Mouse (Mus musculus): ENCODE measurements around the gene Ceacam12. TPM values are rescaled to one million over a fixed set of nuclear protein-coding genes. Genes with fewer than 3 reads are reported as not detected.
"Not testable (repeated sequence)": the region's sequence is repeated elsewhere in the genome, so short reads cannot be mapped to it uniquely, and the experiment has no call there.

Gene Ceacam12
- total RNA-seq (2017), result not detected in 3 replicates

- no peak for ATAC-seq (replicated peaks; ENCODE audit: insufficient number of reproducible peaks, low FRiP score, low TSS enrichment, poor library complexity, severe bottlenecking)
Measured at GRCm38 (mm10) chr7:18065629-18066028, at the start of gene Ceacam12. Gene Ceacam12, plus strand, starts transcription at chr7:18065929.

GRCm38 (mm10) chr7:18073821-18074220 lies 8.1 kb downstream of the Ceacam12 start:
- not testable (repeated sequence) for ATAC-seq (replicated peaks; ENCODE audit: insufficient number of reproducible peaks, low FRiP score, low TSS enrichment, poor library complexity, severe bottlenecking)

- ATAC-seq (replicated peaks; ENCODE audit: insufficient number of reproducible peaks, low FRiP score, low TSS enrichment, poor library complexity, severe bottlenecking), result no peak
Measured at GRCm38 (mm10) chr7:18100785-18101184, 35.1 kb downstream of the Ceacam12 start.

Other genes starting within 250 kb of the Ceacam12 start
- not detected in 3 replicates for gene Gm5155, start 194.2 kb upstream of the Ceacam12 start, total RNA-seq (2017)
- gene Ceacam11, start 93.8 kb upstream of the Ceacam12 start, total RNA-seq (2017), result not detected in 3 replicates
- not detected in 3 replicates for gene Ceacam13, start 56.0 kb upstream of the Ceacam12 start, total RNA-seq (2017)
- gene Igfl3, start 110.6 kb downstream of the Ceacam12 start, total RNA-seq (2017), result not detected in 3 replicates
- not detected in 3 replicates for gene Mill1, start 179.4 kb downstream of the Ceacam12 start, total RNA-seq (2017)

All from monocyte, adult 5-6 weeks (primary cell).